Mouse (Mus musculus) cerebellum, postnatal 10 days (tissue): ENCODE measurements around the gene Frmd4b.

Experiments used
- DNase-seq, 2 experiments: peaks; one replicate each; pipeline ENCODE4 v3.0.0; 2021; ENCODE audit warnings: mixed read lengths in 2 of 2

The Frmd4b gene

GRCm38 (mm10) chr6:97309161-97309560 is 308.2 kb downstream of the Frmd4b start:
- DNase-seq = no peak

- DNase-seq = no peak
Measured at GRCm38 (mm10) chr6:97308562-97308961, 308.8 kb downstream of the Frmd4b start.

- DNase-seq = no peak
Measured at GRCm38 (mm10) chr6:97307231-97307630, 310.1 kb downstream of the Frmd4b start.

DNA sequence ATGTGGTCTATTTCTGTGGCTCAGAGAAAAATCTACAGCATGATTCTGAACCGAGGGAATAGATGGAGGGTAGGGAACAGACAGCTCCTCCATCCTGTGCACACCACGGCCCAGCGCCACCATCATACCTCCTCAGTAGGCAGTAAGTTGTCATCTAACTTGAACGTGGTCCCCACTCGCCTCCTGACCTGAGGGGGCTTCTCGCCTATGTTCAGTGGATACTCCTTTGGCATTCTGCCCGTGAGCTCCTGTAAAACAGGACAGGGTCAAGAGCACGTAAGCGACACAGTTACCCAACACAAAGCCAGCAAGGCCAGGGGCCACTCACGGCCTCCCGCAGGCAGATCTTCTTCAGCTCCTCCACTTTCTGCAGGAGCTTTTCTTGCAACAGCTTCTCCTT is 311.0 kb downstream of the Frmd4b start:
- no peak for DNase-seq

DNA sequence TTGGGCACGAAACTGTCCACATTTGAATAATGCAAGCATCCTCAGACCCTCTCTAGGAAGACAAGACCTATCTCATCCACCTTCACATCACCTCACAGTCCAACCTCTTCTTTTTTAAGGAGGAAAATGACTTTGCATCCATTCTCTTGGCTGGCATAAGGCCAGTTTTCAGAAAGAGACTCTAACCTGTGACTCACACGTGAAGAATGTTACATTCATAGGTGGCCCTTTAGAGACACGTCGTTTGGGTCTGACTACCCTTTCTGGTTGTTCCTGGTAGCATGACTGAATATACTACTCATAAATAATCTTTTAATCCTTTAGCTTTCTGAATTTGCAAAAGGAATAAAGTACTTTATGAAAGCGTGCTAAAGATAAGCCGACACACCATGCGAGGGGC is 311.9 kb downstream of the Frmd4b start:
- DNase-seq = peak in 1 of 2 experiments; percentile 17

- DNase-seq = peak; percentile 70 to 79
Measured at GRCm38 (mm10) chr6:97305010-97305409, 312.3 kb downstream of the Frmd4b start.

GRCm38 (mm10) chr6:97303277-97304109 is 313.8 kb downstream of the Frmd4b start:
- DNase-seq = peak; percentile 71 to 81

- DNase-seq = no peak
Measured at GRCm38 (mm10) chr6:97302303-97302702, 315.0 kb downstream of the Frmd4b start.

GRCm38 (mm10) chr6:97300659-97301058 is 316.7 kb downstream of the Frmd4b start:
- no peak for DNase-seq

- DNase-seq = no peak
Measured at GRCm38 (mm10) chr6:97300180-97300579, 317.2 kb downstream of the Frmd4b start.

GRCm38 (mm10) chr6:97297151-97297550 is 320.2 kb downstream of the Frmd4b start:
- no peak for DNase-seq

DNA sequence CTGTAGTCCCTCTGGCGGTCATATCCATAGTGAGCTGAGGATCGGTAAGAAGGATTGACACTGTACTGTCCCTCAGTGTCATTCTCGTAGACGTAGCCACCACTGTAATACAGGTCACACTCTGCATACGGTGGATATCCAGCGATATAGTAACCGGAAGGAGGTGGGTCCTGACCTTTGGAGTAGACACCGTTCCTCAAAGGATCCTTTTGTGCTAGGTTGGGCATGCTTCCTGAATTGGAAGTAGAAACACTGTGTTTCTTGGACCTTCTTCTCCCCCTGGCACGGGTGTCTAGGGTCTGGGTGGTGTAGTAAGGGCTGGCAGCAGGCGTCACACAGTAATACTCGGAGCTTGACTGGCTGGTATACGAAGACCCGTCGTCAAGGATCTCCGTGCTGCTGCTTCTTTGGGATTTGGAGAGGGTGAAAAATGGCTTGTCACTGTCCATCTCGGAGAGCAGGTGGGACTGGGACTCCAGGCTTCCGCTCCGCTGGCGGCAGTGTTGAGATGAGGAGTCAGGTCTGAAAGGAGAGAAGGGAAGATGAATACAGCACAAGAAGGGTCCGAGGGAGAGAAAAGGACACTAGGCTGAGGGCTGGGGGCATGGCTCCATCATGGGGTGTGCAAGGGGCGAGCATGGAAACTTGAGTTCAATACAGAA is 321.3 kb downstream of the Frmd4b start:
- DNase-seq = no peak

- no peak for DNase-seq
Measured at GRCm38 (mm10) chr6:97295416-97295815, 321.9 kb downstream of the Frmd4b start.

GRCm38 (mm10) chr6:97293667-97294569 is 323.4 kb downstream of the Frmd4b start:
- DNase-seq = no peak

GRCm38 (mm10) chr6:97292894-97293293 is 324.4 kb downstream of the Frmd4b start:
- no peak for DNase-seq

DNA sequence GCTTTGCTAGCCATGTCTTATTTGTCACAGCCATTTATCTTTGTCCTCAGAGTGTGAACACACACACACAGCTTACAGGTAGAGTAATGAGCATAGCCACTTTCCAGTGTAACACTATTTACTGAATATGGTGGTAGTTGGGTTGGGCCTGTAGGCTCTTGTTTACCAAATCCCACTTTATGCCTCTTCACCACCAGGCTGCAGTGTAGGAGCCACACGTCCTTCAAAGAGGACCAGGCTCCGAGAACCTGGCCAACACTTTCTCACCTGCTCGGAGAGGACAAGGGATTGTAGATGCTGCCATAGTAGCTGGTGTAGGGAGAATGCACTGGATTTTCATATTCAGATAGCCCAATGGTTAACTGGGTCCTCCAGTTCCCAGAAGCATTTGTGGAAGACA is 325.2 kb downstream of the Frmd4b start:
- no peak for DNase-seq

GRCm38 (mm10) chr6:97291159-97291908 is 326.0 kb downstream of the Frmd4b start:
- peak; percentile 26 to 40 for DNase-seq

- no peak for DNase-seq
Measured at GRCm38 (mm10) chr6:97290687-97291086, 326.7 kb downstream of the Frmd4b start.

- DNase-seq = no peak
Measured at GRCm38 (mm10) chr6:97289838-97290237, 327.5 kb downstream of the Frmd4b start.

- DNase-seq = no peak
Measured at GRCm38 (mm10) chr6:97289316-97289820, 328.0 kb downstream of the Frmd4b start.

- DNase-seq = peak; percentile 17 to 33
Measured at GRCm38 (mm10) chr6:97288047-97288855, 329.1 kb downstream of the Frmd4b start.
